Mouse (Mus musculus) bone marrow macrophage, adult 2 months (primary cell): Measurements from ENCODE around the gene Cyp17a1. TPM values are rescaled to one million over a fixed set of nuclear protein-coding genes. Genes with fewer than 3 reads are reported as not detected.

Experiments
- H3K27ac ChIP-seq: 2 replicates; pipeline ENCODE4 v1.5.1; 2012; ENCODE audit warnings: low read depth, low read length; ENCODE audit not compliant: insufficient read depth
- H3K4me1 ChIP-seq: 2 replicates; pipeline ENCODE4 v1.6.1; 2012; ENCODE audit warnings: low read length; ENCODE audit not compliant: control insufficient read depth, insufficient read depth
- H3K4me3 ChIP-seq: 2 replicates; pipeline ENCODE4 v1.5.1; 2012; ENCODE audit warnings: mild to moderate bottlenecking, low read length, moderate library complexity; ENCODE audit not compliant: insufficient read depth
- CTCF ChIP-seq: IDR thresholded peaks from 2 replicates; pipeline ENCODE4 v1.5.1; 2012; ENCODE audit warnings: low read depth, mild to moderate bottlenecking, low read length, moderate library complexity
- POLR2A ChIP-seq: IDR thresholded peaks from 2 replicates; pipeline ENCODE4 v1.6.1; 2012; ENCODE audit warnings: mild to moderate bottlenecking, low read depth, low read length, borderline replicate concordance
- polyA plus RNA-seq: library from polyadenylated mRNA; stranded (reverse); fragments of >200 nt; gene quantifications from 2 replicates; pipeline ENCODE4 v1.2.4, GENCODE M21; 2012; ENCODE audit not compliant: missing spikeins, insufficient read depth, insufficient read length

Cyp17a1 gene
- not detected in 2 replicates for polyA plus RNA-seq

DNA sequence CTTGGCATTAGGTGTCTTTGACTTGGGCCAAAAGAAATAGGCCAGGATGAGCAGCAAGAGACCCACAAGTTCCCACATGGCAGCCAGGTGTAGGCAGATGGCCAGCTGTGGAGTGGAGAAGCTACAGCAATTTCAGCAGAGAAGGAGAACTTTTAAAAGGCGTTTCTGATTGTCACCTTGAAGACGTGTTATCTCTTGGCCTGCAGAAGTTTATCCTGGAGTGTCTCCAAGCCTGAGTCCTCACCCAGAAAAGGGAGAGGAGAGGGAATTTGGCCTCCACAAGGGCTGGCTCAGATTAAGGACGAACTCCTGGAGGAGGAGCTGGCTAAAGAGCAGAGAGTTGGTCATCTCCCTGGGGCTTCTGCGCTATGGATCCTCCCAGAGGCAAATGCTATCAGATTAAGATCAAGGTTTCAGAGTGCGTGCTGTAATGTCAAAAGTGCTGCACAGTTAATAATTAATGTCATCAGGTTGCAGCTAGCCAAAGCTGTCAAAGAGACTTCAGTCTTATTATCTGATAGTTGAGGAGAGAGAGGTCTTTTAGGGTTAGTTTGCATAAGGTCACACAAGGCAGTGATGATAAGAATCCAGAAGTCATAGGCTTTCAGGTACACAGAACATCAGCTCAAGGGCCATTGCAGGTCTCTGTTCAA, at the start of gene Cyp17a1:
TSS of gene Cyp17a1 (minus strand) at position 407 of the 653 bp plus-strand sequence.
- no peaks in the 10 kb centered on the region for H3K4me1 ChIP-seq
- TF ChIP-seq CTCF (no peak), POLR2A (no peak)

DNA sequence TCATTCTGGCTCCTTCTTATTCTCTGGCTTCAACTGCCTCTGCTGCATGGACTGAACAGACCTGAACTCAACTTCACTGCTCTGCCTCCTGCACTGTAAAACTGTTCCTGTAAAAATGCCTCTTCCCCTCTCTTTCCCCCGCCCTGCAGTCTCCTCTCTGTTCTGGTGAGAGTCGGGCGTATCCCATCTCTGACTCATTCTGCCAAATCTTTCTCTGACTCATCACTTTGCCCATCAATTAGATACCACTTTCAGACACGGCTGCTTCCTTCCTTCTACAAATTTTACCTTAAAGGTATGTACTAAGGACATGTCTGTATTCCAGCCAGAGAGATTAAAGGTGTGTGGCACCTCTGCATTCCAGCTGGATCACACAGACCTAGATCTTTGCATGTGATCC, 45.2 kb upstream of the Cyp17a1 start:
- no peaks in the 10 kb centered on the region for H3K4me1 ChIP-seq
- TF ChIP-seq POLR2A (no peak), CTCF (no peak)
- no peak overlapping the region for H3K4me3 ChIP-seq
- H3K27ac ChIP-seq: no peak overlapping the region

More for the DNA sequence above, at the start of gene Cyp17a1:
- Histone ChIP-seq H3K4me3 (no peak within 1 kb of the TSS), H3K27ac (no peak within 1 kb of the TSS)

DNA sequence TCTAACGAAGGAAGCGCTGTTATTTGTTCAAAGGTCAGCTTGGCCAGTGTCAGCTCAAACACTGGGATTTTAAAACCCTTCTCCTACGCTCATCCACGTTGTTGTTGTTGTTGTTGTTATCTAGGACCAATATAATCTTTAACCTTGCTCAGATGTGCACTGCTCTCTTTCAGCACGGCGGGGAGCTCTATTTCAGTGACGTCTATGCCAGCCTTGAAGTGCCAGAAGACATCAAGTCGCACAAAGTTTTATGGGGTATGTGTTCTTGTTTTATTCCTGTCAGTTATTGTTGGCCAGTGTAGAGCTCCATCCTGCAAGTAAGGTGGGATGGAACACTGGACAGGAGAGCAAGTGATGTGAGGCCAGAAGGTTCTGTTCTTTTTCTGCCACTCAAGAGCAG, 42.0 kb upstream of the Cyp17a1 start:
- Histone ChIP-seq H3K27ac (no peak overlapping the region), H3K4me3 (no peak overlapping the region), H3K4me1 (no peaks in the 10 kb centered on the region)
- TF ChIP-seq CTCF: no peak
- no peak for TF ChIP-seq POLR2A

DNA sequence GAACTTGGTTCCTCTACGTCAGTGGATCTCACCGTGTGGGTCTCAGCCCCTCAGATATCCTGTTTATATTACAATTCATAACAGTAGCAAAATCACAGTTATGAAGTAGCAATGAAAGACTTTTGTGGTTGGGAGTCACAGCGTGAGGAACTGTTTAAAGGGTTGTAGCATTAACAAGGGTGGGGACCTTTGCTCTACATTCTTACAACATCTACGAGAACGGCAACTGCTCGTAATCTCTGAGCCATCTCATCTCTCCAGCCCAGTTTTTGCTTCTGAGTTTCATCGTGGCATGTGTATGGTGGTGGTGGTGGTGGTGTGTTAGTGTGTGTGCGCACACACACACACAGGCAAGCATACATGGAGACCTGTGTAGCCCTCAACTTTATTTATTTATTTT, 41.3 kb upstream of the Cyp17a1 start:
- H3K27ac ChIP-seq: no peak overlapping the region
- TF ChIP-seq POLR2A: no peak
- TF ChIP-seq CTCF: no peak
- H3K4me3 ChIP-seq: no peak overlapping the region
- no peaks in the 10 kb centered on the region for H3K4me1 ChIP-seq

DNA sequence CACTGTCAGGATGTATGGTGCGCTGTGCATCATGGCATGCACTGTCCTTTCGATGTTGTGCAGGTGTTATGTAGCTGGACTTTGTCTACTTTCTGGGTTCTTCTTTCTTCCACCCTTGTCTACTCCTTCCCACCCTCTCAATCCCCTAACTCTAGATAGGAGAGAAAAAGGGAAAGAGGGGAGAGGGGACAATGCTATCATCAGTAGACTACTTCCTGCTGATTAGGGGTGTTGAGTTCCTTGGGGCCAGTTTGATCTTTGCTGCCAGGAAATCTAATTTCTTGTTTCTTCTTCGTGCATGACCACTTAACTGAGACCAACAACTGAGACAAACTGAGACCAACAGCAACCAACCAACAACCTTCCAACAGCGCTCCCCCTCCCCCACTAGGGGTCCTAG, 37.6 kb upstream of the Cyp17a1 start:
- H3K4me3 ChIP-seq: no peak overlapping the region
- no peak overlapping the region for H3K27ac ChIP-seq
- TF ChIP-seq POLR2A (no peak), CTCF (no peak)
- 0 out of 2 replicates have a peak, but pooled peaks cover 2% of the 10 kb centered on the region for H3K4me1 ChIP-seq

DNA sequence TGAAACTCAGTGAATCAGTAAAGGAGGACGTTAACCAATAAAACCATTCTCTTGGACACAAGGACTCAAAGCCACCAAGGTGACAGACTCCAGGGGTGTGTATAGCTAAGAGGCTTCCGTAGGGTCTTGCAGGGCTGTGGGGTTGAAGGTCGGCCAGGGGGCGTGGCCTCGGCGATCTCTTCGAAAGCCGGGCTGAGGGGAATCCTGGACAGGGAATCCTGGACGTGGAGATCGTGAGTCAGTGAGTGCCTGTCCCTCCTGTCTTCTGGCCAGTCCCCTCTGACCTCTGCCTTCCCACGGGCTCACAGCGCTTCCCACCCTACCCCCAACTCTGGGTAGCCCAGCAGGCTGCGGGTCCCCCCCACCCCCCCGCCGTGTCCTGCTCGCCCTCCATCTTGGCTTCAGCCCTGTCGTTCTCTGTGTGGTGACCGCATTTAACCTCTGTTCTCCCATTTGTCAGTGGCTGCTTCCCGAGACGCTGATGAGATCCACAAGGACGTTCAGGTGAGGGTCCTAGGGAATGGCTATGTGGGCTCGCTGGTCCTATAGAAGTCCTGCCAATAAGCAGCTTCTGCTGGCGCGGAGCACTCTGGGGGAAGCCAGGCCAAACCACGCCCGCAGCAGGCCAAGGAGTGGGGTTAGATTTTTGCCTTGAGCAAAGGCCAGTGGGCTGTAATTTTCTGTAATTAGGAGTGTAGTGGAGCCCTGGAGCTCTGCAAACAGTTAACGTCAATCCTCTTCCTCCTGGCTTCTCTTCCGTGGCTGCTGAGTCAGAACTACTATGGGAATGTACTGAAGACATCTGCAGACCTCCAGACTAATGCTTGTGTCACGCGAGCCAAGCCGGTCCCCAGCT, 34.6 kb upstream of the Cyp17a1 start, which contains the start of gene As3mt:
TSS of gene As3mt (plus strand) at position 163 of the 856 bp plus-strand sequence.
- H3K4me3 ChIP-seq: peak within 1 kb of the TSS; percentile 31; the same call in 1 of the 2 replicates
- no peak within 1 kb of the TSS for H3K27ac ChIP-seq
- TF ChIP-seq POLR2A (no peak), CTCF (no peak)
- H3K4me1 ChIP-seq: 0 out of 2 replicates have a peak, but pooled peaks cover 2% of the 10 kb centered on the region

DNA sequence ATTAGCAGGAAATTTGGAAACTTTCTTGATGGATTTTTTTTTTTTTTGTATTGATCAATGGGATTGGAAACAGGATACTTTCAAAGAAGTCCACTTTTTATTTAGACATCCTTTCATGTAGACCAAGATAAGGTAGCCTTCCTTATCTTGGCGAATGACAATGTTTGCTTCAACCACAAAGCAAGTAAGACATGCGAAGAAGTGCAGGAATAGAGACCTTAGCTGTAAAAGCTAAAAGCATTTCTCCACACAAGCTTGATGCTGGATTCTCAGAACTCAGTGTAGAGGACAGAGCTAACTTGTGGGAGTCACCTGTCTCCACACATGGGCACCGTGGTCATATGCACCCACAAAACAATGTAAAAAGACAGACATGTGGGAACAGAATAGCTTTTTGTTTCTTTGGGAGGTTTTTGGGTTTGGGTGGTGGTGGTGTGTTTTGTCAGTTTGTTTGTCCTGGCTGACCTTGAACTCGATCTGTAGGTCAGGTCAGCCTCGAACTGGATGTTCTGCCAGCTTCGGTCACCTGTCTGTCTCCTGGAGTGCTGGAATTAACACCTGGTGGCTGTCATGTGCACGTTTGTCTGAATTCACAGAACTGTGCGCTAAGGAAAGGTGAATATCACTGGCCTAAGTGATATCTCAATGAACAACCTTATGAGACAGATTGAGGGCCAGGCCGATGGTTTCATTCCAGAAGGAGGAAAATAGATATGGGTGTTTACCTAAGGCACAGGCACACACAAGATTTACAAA, 33.7 kb upstream of the Cyp17a1 start:
- Histone ChIP-seq H3K4me1 (0 out of 2 replicates have a peak, but pooled peaks cover 2% of the 10 kb centered on the region), H3K4me3 (no peak overlapping the region), H3K27ac (no peak overlapping the region)
- TF ChIP-seq CTCF (no peak), POLR2A (no peak)

DNA sequence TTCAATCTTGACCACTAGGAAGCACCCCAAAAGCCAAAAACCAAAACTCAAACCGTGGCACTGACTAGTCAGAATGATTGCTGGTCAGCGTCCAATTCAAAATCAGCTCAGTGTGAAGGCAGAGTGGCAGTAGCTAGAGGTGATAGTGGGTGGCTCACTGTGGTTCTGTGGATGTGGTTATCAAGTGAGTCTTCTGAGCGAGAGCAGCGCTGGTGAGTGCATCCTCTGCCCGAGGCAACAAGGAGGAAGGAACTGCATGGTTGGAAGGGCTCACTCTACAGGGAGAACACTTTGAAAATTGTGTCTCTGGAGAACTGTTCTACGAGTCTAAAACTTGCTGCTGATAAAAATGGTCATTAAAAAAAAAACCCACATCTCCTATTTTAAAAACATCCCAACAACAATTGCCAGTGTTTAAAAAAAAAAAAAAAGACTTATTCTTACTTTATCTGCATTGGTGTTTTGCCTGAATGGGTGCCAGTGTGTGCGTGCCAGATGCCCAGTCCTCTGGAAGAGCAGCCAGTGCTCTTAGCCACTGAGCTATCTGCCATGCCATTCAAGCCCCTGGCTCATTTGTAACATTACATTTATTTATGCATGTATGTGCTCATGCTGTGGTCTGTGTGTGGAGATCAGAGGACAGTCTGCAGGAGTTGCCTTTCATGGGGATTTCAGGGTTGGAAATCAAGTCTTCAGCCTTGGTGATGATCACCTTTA, 33.0 kb upstream of the Cyp17a1 start:
- Histone ChIP-seq H3K4me1 (0 out of 2 replicates have a peak, but pooled peaks cover 2% of the 10 kb centered on the region), H3K27ac (no peak overlapping the region), H3K4me3 (no peak overlapping the region)
- no peak for TF ChIP-seq CTCF
- TF ChIP-seq POLR2A: no peak

DNA sequence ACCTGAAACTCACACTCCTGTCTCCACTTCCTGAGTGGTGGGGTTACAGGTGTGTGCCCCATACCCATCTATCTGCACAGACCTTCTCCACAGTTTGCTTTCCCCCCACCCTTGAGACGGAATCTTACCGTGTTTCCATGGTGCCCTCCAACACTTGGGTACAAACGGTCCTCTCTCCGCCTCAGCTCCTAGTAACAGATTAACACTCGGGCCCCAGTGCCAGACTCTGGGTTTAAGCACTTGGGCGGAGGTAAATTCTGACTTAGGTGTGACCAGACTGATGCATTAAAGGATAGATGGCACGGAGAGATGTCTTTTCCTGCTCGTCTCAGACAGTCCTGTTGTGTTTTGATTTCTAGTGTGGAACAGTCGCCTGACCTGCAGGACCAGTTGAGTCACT, 28.2 kb upstream of the Cyp17a1 start:
- Histone ChIP-seq H3K4me1 (peaks cover 26% of the 10 kb centered on the region), H3K27ac (no peak overlapping the region), H3K4me3 (no peak overlapping the region)
- TF ChIP-seq CTCF (no peak), POLR2A (no peak)
